Mouse (Mus musculus): ENCODE data around the gene Krr1.

GRCm38 (mm10) chr10:111925489-111925860, 47.0 kb upstream of the Krr1 start:
- TF ChIP-seq CTCF (IDR thresholded peaks at IDR 0.05; ENCODE audit: control insufficient read depth, insufficient read depth, low read length), result no peak; the same call in 1 of the 2 replicates
- TF ChIP-seq POLR2A (IDR thresholded peaks at IDR 0.05; ENCODE audit: borderline replicate concordance, control insufficient read depth, low read depth, low read length), result no peak

All from bone marrow, adult 2 months (tissue).